Mouse (Mus musculus) forebrain, embryonic 11.5 days (tissue): ENCODE measurements around the gene Abcb1a. TPM values are rescaled to one million over a fixed set of nuclear protein-coding genes. Genes with fewer than 3 reads are reported as not detected.
"Not testable (repeated sequence)": the region's sequence is repeated elsewhere in the genome, so short reads cannot be mapped to it uniquely, and the experiment has no call there.

Experiments used
- ATAC-seq: fragments of 200-750 bp; cut with Nextera tagmentation; replicated peaks from 2 replicates; pipeline ENCODE4 v1.8.0; 2017; ENCODE audit warnings: moderate TSS enrichment; ENCODE audit not compliant: low FRiP score
- DNase-seq: peaks from one replicate; pipeline ENCODE4 v3.0.0-alpha.2; 2017; ENCODE audit warnings: low spot score
- H3K27ac ChIP-seq: fragments of 300-500 bp; sonication (generic); 2 replicates; pipeline ENCODE4 v1.5.1; 2014; ENCODE audit warnings: low read depth, low read length
- H3K27me3 ChIP-seq: fragments of 300-500 bp; sonication (generic); 2 replicates; pipeline ENCODE4 v1.6.1; 2014; ENCODE audit warnings: mild to moderate bottlenecking, low read length, mixed read lengths; ENCODE audit not compliant: control insufficient read depth, insufficient read depth
- H3K36me3 ChIP-seq: fragments of 300-500 bp; sonication (generic); 2 replicates; pipeline ENCODE4 v1.6.1; 2014; ENCODE audit warnings: mild to moderate bottlenecking, low read length, moderate library complexity, mixed read lengths; ENCODE audit not compliant: control insufficient read depth, insufficient read depth
- H3K4me1 ChIP-seq: fragments of 300-500 bp; sonication (generic); replicated peaks from 2 replicates; pipeline ENCODE4 v1.6.1; 2014; ENCODE audit warnings: low read length, mixed read lengths; ENCODE audit not compliant: control insufficient read depth, insufficient read depth
- H3K4me2 ChIP-seq: fragments of 300-500 bp; sonication (generic); 2 replicates; pipeline ENCODE4 v1.6.1; 2014; ENCODE audit warnings: low read depth, mild to moderate bottlenecking, low read length, moderate library complexity, mixed read lengths; ENCODE audit not compliant: severe bottlenecking
- H3K4me3 ChIP-seq: fragments of 300-500 bp; sonication (generic); 2 replicates; pipeline ENCODE4 v1.5.1; 2014; ENCODE audit warnings: low read depth, low read length
- H3K9ac ChIP-seq: fragments of 300-500 bp; sonication (generic); 2 replicates; pipeline ENCODE4 v1.6.1; 2014; ENCODE audit warnings: low read length
- H3K9me3 ChIP-seq: fragments of 300-500 bp; sonication (generic); 2 replicates; pipeline ENCODE4 v1.6.1; 2016; ENCODE audit warnings: low read length, mixed read lengths; ENCODE audit not compliant: control insufficient read depth
- WGBS: fragments of 180-500 bp; shearing (Covaris S2); extraction: QIAGEN DNeasy Blood & Tissue Kit; methylation state at CpG from one replicate; pipeline ENCODE4 v1.1.7; 2014; 5-methylcytosine and 5-hydroxymethylcytosine counted together
- polyA plus RNA-seq: library from polyadenylated mRNA; unstranded; fragments of >200 nt; fragmentation: Nextera tagmentation; extraction: Ambion mirVana; gene quantifications from 2 replicates; pipeline ENCODE4 v1.2.1, GENCODE M21; 2014

Gene Abcb1a
- polyA plus RNA-seq, 1 experiment from 2014 or later: 0.68 TPM

DNA sequence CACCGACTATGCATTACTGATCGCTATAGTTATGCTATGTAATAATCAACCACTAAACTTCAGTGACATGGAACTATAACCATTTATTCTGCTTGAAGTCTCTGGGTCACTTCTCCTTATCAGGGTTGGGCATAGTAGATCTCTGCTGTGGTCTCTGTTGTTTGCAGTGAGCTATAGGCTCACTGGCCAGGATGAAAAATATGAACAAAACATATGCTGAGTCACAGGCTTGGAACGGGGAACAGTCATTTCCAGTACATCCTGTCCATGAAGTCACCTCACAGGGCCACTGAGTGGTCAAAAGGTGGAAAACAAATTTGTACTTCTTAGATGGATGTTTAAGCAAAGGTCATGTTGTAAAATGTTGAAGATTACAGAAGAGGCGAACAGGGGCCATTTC lies 77.2 kb downstream of the Abcb1a start:
- 90% methylated on average over 4 of the region's 4 CpGs for WGBS
- no peak for ATAC-seq
- no peak overlapping the region for H3K9ac ChIP-seq

DNA sequence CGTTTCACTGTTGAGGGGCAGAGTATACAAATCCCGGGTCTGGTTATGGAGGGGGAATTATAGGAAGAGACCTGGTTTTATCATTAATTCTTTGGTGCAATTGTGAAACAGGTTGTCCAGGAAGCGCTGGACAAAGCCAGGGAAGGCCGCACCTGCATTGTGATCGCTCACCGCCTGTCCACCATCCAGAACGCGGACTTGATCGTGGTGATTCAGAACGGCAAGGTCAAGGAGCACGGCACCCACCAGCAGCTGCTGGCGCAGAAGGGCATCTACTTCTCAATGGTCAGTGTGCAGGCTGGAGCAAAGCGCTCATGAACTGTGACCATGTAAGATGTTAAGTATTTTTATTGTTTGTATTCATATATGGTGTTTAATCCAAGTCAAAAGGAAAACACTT lies 87.4 kb downstream of the Abcb1a start:
- not testable (repeated sequence) for H3K4me1 ChIP-seq, ATAC-seq, H3K4me3 ChIP-seq, H3K36me3 ChIP-seq, DNase-seq, H3K4me2 ChIP-seq, H3K27ac ChIP-seq, H3K9ac ChIP-seq, H3K27me3 ChIP-seq, H3K9me3 ChIP-seq
- 93% methylated on average over 13 of the region's 13 CpGs for WGBS

More for the DNA sequence above, 77.2 kb downstream of the Abcb1a start:
- no peak for DNase-seq
- H3K4me2 ChIP-seq: no peak overlapping the region
- no peaks in the 10 kb centered on the region for H3K9me3 ChIP-seq
- no peak overlapping the region for H3K27ac ChIP-seq
- no peak overlapping the region for H3K4me3 ChIP-seq
- no peaks in the 10 kb centered on the region for H3K4me1 ChIP-seq
- no peaks in the 10 kb centered on the region for H3K27me3 ChIP-seq
- no peaks in the 10 kb centered on the region for H3K36me3 ChIP-seq

DNA sequence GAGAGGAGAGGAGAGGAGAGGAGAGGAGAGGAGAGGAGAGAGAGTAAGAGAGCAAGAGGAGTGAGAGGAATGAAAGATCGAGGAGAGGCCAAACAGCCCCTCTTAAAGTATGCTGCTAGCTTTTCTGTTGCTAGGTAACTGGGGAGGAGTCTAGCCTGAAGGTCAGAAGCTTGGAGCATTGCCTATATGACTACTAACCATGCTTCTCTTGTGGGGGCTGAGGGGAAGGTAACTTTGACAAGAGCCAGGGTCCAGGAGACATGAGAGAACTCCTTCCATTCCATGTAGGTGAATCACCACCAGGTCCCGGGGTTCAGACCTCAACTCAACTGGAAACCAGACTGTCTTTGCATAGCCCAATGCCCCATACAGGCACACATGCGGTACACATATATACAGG lies 113.0 kb downstream of the Abcb1a start:
- DNase-seq: no peak
- Histone ChIP-seq H3K4me3 (no peak overlapping the region), H3K9ac (no peak overlapping the region), H3K4me2 (no peak overlapping the region), H3K36me3 (no peaks in the 10 kb centered on the region), H3K27ac (no peak overlapping the region), H3K27me3 (no peaks in the 10 kb centered on the region), H3K4me1 (no peaks in the 10 kb centered on the region), H3K9me3 (no peaks in the 10 kb centered on the region)
- 67% methylated on average over 3 of the region's 3 CpGs for WGBS
- no peak for ATAC-seq

DNA sequence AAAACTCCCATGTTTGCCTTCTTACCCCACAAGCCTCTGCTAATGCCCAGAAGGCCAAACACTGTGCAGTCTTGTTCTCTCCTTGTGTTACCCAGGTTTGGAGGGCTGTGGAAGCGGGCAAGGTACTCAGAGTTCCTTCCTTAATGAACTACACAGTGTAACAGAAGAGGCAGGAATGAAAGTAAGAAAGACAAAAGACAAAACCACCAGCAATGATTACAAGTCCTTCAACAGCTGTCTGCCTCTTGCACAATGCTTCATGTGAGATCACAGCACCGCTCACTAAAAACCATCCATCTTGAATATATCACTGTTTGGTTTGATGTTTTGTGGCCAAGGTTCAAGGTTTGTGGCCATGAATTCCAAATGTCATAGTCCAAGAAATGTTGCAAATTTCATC lies 118.4 kb downstream of the Abcb1a start:
- whole genome bisulfite sequencing: 90% methylated on average over 2 of the region's 2 CpGs

DNA sequence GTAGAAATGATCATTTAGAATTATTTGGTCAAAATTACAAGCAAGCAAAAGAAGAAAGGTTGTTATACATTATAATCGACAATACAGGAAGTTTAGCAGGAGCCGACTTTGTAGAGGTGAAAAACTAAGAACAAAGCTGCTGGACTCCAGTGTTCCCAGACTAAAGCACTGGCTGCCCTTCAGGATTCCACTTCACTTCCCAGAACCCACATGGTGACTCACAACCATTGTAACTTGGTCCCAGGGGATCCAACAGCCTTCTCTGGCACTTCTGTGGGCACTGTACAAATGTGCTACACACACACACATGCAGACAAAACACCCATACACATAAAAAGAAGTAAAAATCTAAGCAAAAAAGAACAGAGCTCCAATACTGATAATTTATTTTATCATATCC lies 118.9 kb downstream of the Abcb1a start:
- Histone ChIP-seq H3K9ac (no peak overlapping the region), H3K27me3 (no peaks in the 10 kb centered on the region), H3K4me1 (no peaks in the 10 kb centered on the region), H3K27ac (no peak overlapping the region), H3K4me3 (no peak overlapping the region), H3K36me3 (no peaks in the 10 kb centered on the region), H3K4me2 (no peak overlapping the region), H3K9me3 (no peaks in the 10 kb centered on the region)
- DNase-seq (no peak), ATAC-seq (no peak)
- WGBS: 85% methylated on average over 2 of the region's 2 CpGs

More for the DNA sequence above, 118.4 kb downstream of the Abcb1a start:
- DNase-seq: no peak
- no peak overlapping the region for H3K4me3 ChIP-seq
- H3K27me3 ChIP-seq: no peaks in the 10 kb centered on the region
- H3K9me3 ChIP-seq: no peaks in the 10 kb centered on the region
- H3K9ac ChIP-seq: no peak overlapping the region
- H3K27ac ChIP-seq: no peak overlapping the region
- H3K4me2 ChIP-seq: no peak overlapping the region
- no peak for ATAC-seq
- H3K36me3 ChIP-seq: no peaks in the 10 kb centered on the region
- no peaks in the 10 kb centered on the region for H3K4me1 ChIP-seq

DNA sequence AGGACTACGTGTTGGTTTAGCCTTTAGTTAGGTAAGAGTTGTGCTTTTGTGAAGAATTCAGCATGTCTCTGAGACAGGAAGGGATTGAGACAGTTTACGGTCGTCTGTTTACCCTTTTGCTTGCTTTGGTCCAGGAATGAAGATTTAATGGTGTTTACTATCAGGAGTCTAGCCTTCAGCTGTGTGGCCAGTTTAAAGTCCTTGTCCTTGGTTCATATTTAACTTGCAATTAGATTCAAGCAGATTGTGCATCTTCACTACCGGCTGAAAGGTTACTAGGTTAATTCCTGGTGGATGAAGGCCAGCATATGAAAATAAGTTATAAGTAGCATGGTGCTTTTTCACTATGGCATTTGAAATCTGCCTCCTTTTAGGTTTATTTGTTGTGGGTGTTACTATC lies 132.4 kb downstream of the Abcb1a start:
- no peaks in the 10 kb centered on the region for H3K9me3 ChIP-seq
- 85% methylated on average over 4 of the region's 4 CpGs for WGBS

More for the DNA sequence above, 132.4 kb downstream of the Abcb1a start:
- ATAC-seq: no peak
- Histone ChIP-seq H3K4me2 (no peak overlapping the region), H3K36me3 (no peaks in the 10 kb centered on the region), H3K27me3 (no peaks in the 10 kb centered on the region), H3K4me3 (no peak overlapping the region), H3K27ac (no peak overlapping the region), H3K9ac (no peak overlapping the region), H3K4me1 (no peaks in the 10 kb centered on the region)
- DNase-seq: no peak

Other genes with a start within 250 kb of the Abcb1a start
- 85.6 and 92.6 TPM in 2 replicates for gene Dbf4, start 237.4 kb upstream of the Abcb1a start, polyA plus RNA-seq
- 10.8 and 11.9 TPM in 2 replicates for gene Slc25a40, start 237.2 kb upstream of the Abcb1a start, polyA plus RNA-seq
- 11.1 and 11.4 TPM in 2 replicates for gene Rundc3b, start 37.1 kb upstream of the Abcb1a start, polyA plus RNA-seq
- gene Abcb1b, start 138.1 kb downstream of the Abcb1a start, polyA plus RNA-seq: 0.97 and 1.4 TPM in 2 replicates
- 0.67 and 0.88 TPM in 2 replicates for gene Abcb4, start 233.6 kb downstream of the Abcb1a start, polyA plus RNA-seq